Mouse (Mus musculus): Measurements from ENCODE around the gene Shisa5.

GRCm38 (mm10) chr9:109097291-109097690, 58.9 kb downstream of the Shisa5 start:
- TF ChIP-seq CTCF (IDR thresholded peaks at IDR 0.05; ENCODE audit: insufficient read depth, low read depth, low read length) (no peak), POLR2A (IDR thresholded peaks at IDR 0.05; ENCODE audit: insufficient read depth, low read depth, low read length) (no peak)

Data from olfactory bulb, adult 2 months (tissue).